Mouse (Mus musculus) testis, adult 2 months (tissue): ENCODE data around the gene Mxd4.

ENCODE experiments used
- CTCF ChIP-seq: fragments of 200-500 bp; IDR thresholded peaks from 2 replicates; pipeline ENCODE4 v1.5.1; 2012; ENCODE audit warnings: low read depth, mild to moderate bottlenecking, inconsistent platforms, low read length, moderate library complexity; ENCODE audit not compliant: control insufficient read depth, insufficient read depth, insufficient replicate concordance
- POLR2A ChIP-seq: fragments of 200-500 bp; IDR thresholded peaks from 2 replicates; pipeline ENCODE4 v1.6.1; 2012; ENCODE audit warnings: low read depth, mild to moderate bottlenecking, inconsistent platforms, low read length, moderate library complexity; ENCODE audit not compliant: control insufficient read depth

DNA sequence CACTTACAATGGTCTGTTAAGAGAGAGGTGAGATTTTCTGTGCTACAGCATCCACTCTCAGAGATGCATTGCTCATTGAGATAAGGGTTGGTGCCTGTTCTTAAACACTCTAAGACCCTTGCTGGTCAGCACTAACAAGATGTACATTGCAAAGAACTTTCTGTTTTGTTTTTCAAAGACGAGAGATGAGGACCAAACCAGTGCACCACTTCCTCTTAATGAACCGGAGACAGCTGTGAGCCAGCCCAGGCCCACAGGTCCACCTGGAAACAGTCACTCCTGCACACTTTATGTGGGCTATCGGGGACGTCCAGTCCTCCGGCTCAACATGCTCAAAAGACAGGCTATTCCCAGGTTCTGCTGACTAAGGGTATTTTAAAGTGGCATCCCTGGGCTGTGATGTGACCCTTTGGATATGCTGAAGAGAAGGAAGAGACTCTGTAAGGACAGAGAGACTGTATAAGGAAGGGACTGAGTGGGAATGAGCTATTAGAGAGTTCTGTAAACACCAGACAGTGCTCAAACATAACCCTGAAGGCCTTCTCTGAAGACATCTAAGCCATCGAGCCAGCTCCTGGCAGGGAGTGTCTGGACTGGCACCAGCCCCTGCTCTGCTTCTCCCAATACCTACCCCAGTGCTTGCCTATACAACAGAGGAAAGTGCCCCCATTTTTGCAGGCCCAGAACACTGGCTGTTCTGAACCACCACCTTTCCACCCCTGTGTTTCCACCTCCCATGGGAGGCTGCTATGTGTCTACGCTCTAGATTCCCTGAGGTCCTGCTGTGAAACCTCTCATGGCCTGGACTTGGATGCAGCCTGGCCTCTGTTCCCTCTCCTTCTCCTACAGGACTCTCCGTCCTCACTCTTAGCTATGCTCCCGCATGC lies 43.3 kb upstream of the Mxd4 start:
- TF ChIP-seq POLR2A (no peak), CTCF (no peak)
